Mouse (Mus musculus): ENCODE data around the gene Mia. TPM values are rescaled to one million over a fixed set of nuclear protein-coding genes. Genes with fewer than 3 reads are reported as not detected.

Mia gene
- total and polyA plus RNA-seq, 2 experiments from 2014 or later, result 17.6 to 20.6 TPM

DNA sequence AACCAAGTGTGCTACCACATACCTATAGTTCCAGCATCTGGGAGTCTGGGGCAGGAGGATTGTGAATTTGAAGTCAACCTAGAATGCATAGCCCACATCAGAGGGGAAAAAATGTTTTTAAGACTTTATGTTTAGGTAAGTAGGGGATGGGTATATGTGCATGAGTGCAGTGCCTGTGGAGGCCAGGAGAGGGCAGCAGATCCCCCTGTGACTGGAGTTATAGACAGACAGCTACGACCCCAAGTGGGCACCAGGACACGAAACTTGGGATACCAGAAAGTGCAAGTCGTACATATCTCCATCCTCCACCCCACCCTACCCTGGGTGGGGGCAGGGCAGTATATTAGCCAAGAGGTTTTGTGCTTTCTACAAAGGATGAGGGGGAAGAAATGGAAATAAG lies 4.0 kb upstream of the Mia start:
- DNase-seq (ENCODE audit: low spot score) (peak; percentile 22), ATAC-seq (ENCODE audit: low FRiP score) (no peak)
- H3K27me3 ChIP-seq (ENCODE audit: insufficient read depth, low read length), result no peaks in the 10 kb centered on the region
- H3K36me3 ChIP-seq (ENCODE audit: insufficient read depth, low read length), result peaks cover 44% of the 10 kb centered on the region
- TF ChIP-seq CTCF (IDR thresholded peaks at IDR 0.05), result peak; percentile 72
- no peak overlapping the region for H3K9ac ChIP-seq (replicated peaks; ENCODE audit: low read length, poor library complexity, severe bottlenecking)
- H3K9me3 ChIP-seq (ENCODE audit: low read length), result no peaks in the 10 kb centered on the region
- H3K4me1 ChIP-seq (ENCODE audit: insufficient read depth, low read length), result no peaks in the 10 kb centered on the region
- H3K4me3 ChIP-seq (ENCODE audit: low read depth, low read length), result no peak overlapping the region
- no peak overlapping the region for H3K27ac ChIP-seq (ENCODE audit: low read depth, low read length)
- H3K4me2 ChIP-seq (ENCODE audit: low read depth, low read length, poor library complexity, severe bottlenecking), result no peak overlapping the region
- 73% methylated on average over 3 of the region's 3 CpGs for WGBS

- Histone ChIP-seq H3K4me3 (ENCODE audit: low read depth, low read length) (no peak overlapping the region), H3K27ac (ENCODE audit: low read depth, low read length) (no peak overlapping the region), H3K9me3 (ENCODE audit: low read length) (no peaks in the 10 kb centered on the region), H3K36me3 (ENCODE audit: insufficient read depth, low read length) (peaks cover 21% of the 10 kb centered on the region), H3K4me2 (ENCODE audit: low read depth, low read length, poor library complexity, severe bottlenecking) (no peak overlapping the region), H3K4me1 (ENCODE audit: insufficient read depth, low read length) (no peaks in the 10 kb centered on the region), H3K27me3 (ENCODE audit: insufficient read depth, low read length) (no peaks in the 10 kb centered on the region), H3K9ac (replicated peaks; ENCODE audit: low read length, poor library complexity, severe bottlenecking) (no peak overlapping the region)
- no peak for ATAC-seq (ENCODE audit: low FRiP score)
- WGBS, result 80% methylated on average over 1 of the region's 1 CpGs
- no peak for DNase-seq (ENCODE audit: low spot score)
- no peak for TF ChIP-seq CTCF (IDR thresholded peaks at IDR 0.05)
Observed at GRCm38 (mm10) chr7:27182498-27182897, 1.5 kb upstream of the Mia start.

- WGBS, result 38% methylated on average over 5 of the region's 5 CpGs
- Histone ChIP-seq H3K4me2 (ENCODE audit: low read depth, low read length, poor library complexity, severe bottlenecking) (no peak overlapping the region), H3K9ac (replicated peaks; ENCODE audit: low read length, poor library complexity, severe bottlenecking) (no peak overlapping the region), H3K27me3 (ENCODE audit: insufficient read depth, low read length) (no peaks in the 10 kb centered on the region), H3K4me3 (ENCODE audit: low read depth, low read length) (no peak overlapping the region), H3K27ac (ENCODE audit: low read depth, low read length) (no peak overlapping the region), H3K4me1 (ENCODE audit: insufficient read depth, low read length) (no peaks in the 10 kb centered on the region), H3K9me3 (ENCODE audit: low read length) (no peaks in the 10 kb centered on the region), H3K36me3 (ENCODE audit: insufficient read depth, low read length) (peaks cover 13% of the 10 kb centered on the region)
- DNase-seq (ENCODE audit: low spot score), result peak; percentile 64
- no peak for TF ChIP-seq CTCF (IDR thresholded peaks at IDR 0.05)
- ATAC-seq (ENCODE audit: low FRiP score), result no peak
Observed at GRCm38 (mm10) chr7:27180036-27180435, 921 bp downstream of the Mia start.

GRCm38 (mm10) chr7:27179217-27179918 lies 1.6 kb downstream of the Mia start:
- Histone ChIP-seq H3K4me1 (ENCODE audit: insufficient read depth, low read length) (no peaks in the 10 kb centered on the region), H3K27ac (ENCODE audit: low read depth, low read length) (peak overlapping the region; percentile 80), H3K36me3 (ENCODE audit: insufficient read depth, low read length) (peaks cover 14% of the 10 kb centered on the region), H3K4me2 (ENCODE audit: low read depth, low read length, poor library complexity, severe bottlenecking) (peak overlapping the region; percentile 46), H3K9me3 (ENCODE audit: low read length) (no peaks in the 10 kb centered on the region), H3K27me3 (ENCODE audit: insufficient read depth, low read length) (no peaks in the 10 kb centered on the region), H3K9ac (replicated peaks; ENCODE audit: low read length, poor library complexity, severe bottlenecking) (peak overlapping the region; percentile 39; the same call in 1 of the 2 replicates), H3K4me3 (ENCODE audit: low read depth, low read length) (peak overlapping the region; percentile 32; the same call in 1 of the 2 replicates)
- WGBS, result 47% methylated on average over 16 of the region's 16 CpGs
- DNase-seq (ENCODE audit: low spot score), result no peak
- TF ChIP-seq CTCF (IDR thresholded peaks at IDR 0.05), result no peak
- ATAC-seq (ENCODE audit: low FRiP score), result no peak

DNA sequence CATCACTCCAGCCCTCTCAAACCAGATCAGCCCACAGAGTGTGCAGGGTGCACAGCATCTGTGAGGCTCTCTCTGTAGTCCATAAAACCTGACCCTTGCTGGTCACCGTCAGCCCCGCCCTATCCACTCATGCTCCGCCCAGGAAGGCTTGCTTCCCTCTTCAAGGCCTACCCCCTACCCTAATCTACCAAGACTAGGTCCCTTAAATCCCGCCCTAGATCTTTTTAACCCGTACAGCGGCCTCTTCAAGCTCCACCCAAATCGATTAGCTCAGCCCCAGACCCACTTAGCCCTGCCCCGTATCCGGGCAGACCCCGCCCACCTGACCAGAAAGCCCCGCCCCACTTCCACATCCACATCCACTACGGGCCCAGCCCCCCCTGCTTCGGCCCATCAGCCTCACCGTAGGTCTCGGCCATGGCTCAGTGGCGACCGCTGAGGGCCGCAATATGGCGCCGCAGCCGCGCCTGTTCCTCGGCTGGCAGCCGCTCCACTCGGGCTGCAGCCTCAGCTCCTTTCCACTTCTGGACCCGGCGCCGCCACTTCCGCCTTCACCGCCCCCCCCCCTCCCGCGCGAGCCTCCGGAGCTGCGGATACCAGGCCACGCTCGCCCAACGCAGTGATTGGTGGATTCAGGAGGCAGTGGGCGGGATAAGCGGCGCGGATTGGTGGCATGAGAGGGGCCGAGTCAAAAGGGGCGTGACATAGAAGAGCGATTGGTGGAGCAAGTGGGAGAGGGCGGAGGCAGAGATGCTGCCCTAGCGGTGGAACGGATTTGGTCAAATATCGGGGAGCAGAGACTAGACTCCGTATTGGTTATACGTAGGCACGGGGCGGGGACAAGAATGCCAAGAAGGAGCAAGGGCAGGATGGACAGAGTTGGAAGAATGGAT lies 2.4 kb downstream of the Mia start, which contains the start of gene Rab4b:
TSS of gene Rab4b (minus strand) at position 573 of the 893 bp plus-strand sequence.
- H3K9ac ChIP-seq (replicated peaks; ENCODE audit: low read length, poor library complexity, severe bottlenecking), result peak within 1 kb of the TSS; percentile 72
- peak; percentile 82 for TF ChIP-seq CTCF (IDR thresholded peaks at IDR 0.05)
- H3K27me3 ChIP-seq (ENCODE audit: insufficient read depth, low read length), result no peaks in the 10 kb centered on the region
- DNase-seq (ENCODE audit: low spot score) (peak; percentile 99), ATAC-seq (ENCODE audit: low FRiP score) (peak; percentile 98)
- peaks cover 20% of the 10 kb centered on the region for H3K36me3 ChIP-seq (ENCODE audit: insufficient read depth, low read length)
- peak within 1 kb of the TSS; percentile 92 for H3K27ac ChIP-seq (ENCODE audit: low read depth, low read length)
- no peaks in the 10 kb centered on the region for H3K4me1 ChIP-seq (ENCODE audit: insufficient read depth, low read length)
- H3K4me3 ChIP-seq (ENCODE audit: low read depth, low read length), result peak within 1 kb of the TSS; percentile 62
- H3K4me2 ChIP-seq (ENCODE audit: low read depth, low read length, poor library complexity, severe bottlenecking), result peak within 1 kb of the TSS; percentile 58
- no peaks in the 10 kb centered on the region for H3K9me3 ChIP-seq (ENCODE audit: low read length)
- under 1% methylated on average over 52 of the region's 53 CpGs for WGBS

All from midbrain, postnatal 0 days (tissue).